Comparison of ENCODE assay signal across 26 mouse cellular contexts in genomic region chr7:92783914-92784313, GRCm38 (mm10). TPM values are rescaled to one million over a fixed set of nuclear protein-coding genes. Genes with fewer than 3 reads are reported as not detected.
DNase-seq lines count a peak whose midpoint lies in the region; TF ChIP-seq lines count a peak whose summit lies in the region.
"Had no signal": no experiment of that assay in that cellular context is flagged by ENCODE, and none has a peak within 500 bp of the region (broad histone marks: within the 10 kb centered on the region; RNA-seq: fewer than 3 reads in every experiment).

No protein-coding gene starts in this region.

- H3K4me1 ChIP-seq in heart, adult 2 months (ENCODE audit: control insufficient read depth, insufficient read depth, low read length), result no peaks in the 10 kb centered on the region; the same call in 1 of the 2 replicates
- 0 out of 2 replicates have a peak, but pooled peaks cover 3% of the 10 kb centered on the region for H3K4me1 ChIP-seq in brown adipose tissue, adult 24 weeks (ENCODE audit: control insufficient read depth, insufficient read depth, insufficient read length, low read length)
- H3K4me1 ChIP-seq: forebrain, embryonic 12.5 days; forebrain, embryonic 15.5 days; heart, embryonic 12.5 days had no signal

- DNase-seq in cerebellum, postnatal 25 days, result peak; percentile 25 to 50
- no peak for DNase-seq in cerebellum, adult 9-10 months
- peak; percentile 55 for DNase-seq in heart, adult 11 months
- DNase-seq in heart, adult 2 months, result no peak
- no peak for DNase-seq in left cerebral cortex, adult 2 months (ENCODE audit: extremely low spot score in 1 of 2, low spot score in 2 of 2)
- no peak for DNase-seq in left cerebral cortex, adult 11 months (ENCODE audit: low spot score)
- DNase-seq: adrenal gland, postnatal 10 days; adrenal gland, postnatal 36 days; B cell, adult 2 months; embryo, embryonic 11 days; gastrocnemius, postnatal 36 days; heart, postnatal 10 days; heart, postnatal 36 days had no signal

- TF ChIP-seq CTCF in heart, adult 2 months (IDR thresholded peaks at IDR 0.05), result no peak
- TF ChIP-seq CTCF in left cerebral cortex, adult 2 months (IDR thresholded peaks at IDR 0.05), result no peak

- H3K36me3 ChIP-seq in heart, adult 2 months (ENCODE audit: control insufficient read depth, insufficient read depth, low read length), result no peaks in the 10 kb centered on the region
- H3K36me3 ChIP-seq: forebrain, embryonic 15.5 days; G1E; heart, embryonic 12.5 days; heart, embryonic 15.5 days had no signal

- intact Hi-C loops in heart, adult 2 months (cut with DNase I), result no loop called here
- intact Hi-C loops in left cerebral cortex, adult 2 months (cut with DNase I), result no loop called here

- WGBS in heart, adult 2 months, result 80% methylated on average over 11 of the region's 11 CpGs

- no peak overlapping the region for H3K27ac ChIP-seq in heart, adult 2 months
- peak overlapping the region; percentile 58; the same call in 1 of the 2 replicates for H3K27ac ChIP-seq in left cerebral cortex, adult 2 months
- peak overlapping the region; percentile 4; the same call in 1 of the 2 replicates for H3K27ac ChIP-seq in brown adipose tissue, adult 24 weeks (replicated peaks; ENCODE audit: low read depth, low read length)
- H3K27ac ChIP-seq: embryonic facial prominence, embryonic 10.5 days; forebrain, embryonic 12.5 days; forebrain, embryonic 15.5 days; heart, embryonic 15.5 days; hindbrain, embryonic 14.5 days had no signal

- no peaks in the 10 kb centered on the region for H3K27me3 ChIP-seq in heart, adult 2 months (ENCODE audit: control insufficient read depth, insufficient read depth, low read length)
- H3K27me3 ChIP-seq: CH12.LX; embryonic facial prominence, embryonic 13.5 days; forebrain, embryonic 12.5 days; forebrain, embryonic 15.5 days; heart, embryonic 12.5 days; heart, embryonic 15.5 days; Patski had no signal

- no peak overlapping the region for H3K4me3 ChIP-seq in heart, adult 2 months
- no peak overlapping the region for H3K4me3 ChIP-seq in left cerebral cortex, adult 2 months
- H3K4me3 ChIP-seq in brown adipose tissue, adult 24 weeks (ENCODE audit: insufficient read depth, low read depth, low read length), result no peak overlapping the region
- H3K4me3 ChIP-seq: embryonic facial prominence, embryonic 10.5 days; embryonic facial prominence, embryonic 13.5 days; erythroblast, embryonic 14.5 days; forebrain, embryonic 12.5 days; forebrain, embryonic 15.5 days; heart, embryonic 12.5 days; heart, embryonic 15.5 days had no signal

- no peak for TF ChIP-seq EP300 in heart, adult 2 months (IDR thresholded peaks at IDR 0.05; ENCODE audit: insufficient read depth, low read depth, low read length)

- no peak overlapping the region for H3K9ac ChIP-seq in heart, adult 2 months (ENCODE audit: low read depth, low read length)
- H3K9ac ChIP-seq: embryonic facial prominence, embryonic 13.5 days; forebrain, embryonic 12.5 days; forebrain, embryonic 15.5 days; heart, embryonic 12.5 days; heart, embryonic 15.5 days; hindbrain, embryonic 14.5 days had no signal

- no peak for TF ChIP-seq POLR2A in heart, adult 2 months (IDR thresholded peaks at IDR 0.05; ENCODE audit: insufficient read depth, low read depth, low read length)

- no peaks in the 10 kb centered on the region; the same call in 1 of the 2 replicates for H3K79me2 ChIP-seq in heart, adult 2 months (replicated peaks; ENCODE audit: control insufficient read depth, insufficient read depth, low read length)

RNA-seq across cellular contexts. Expression of gene Rab30, which starts 42.5 kb away (rescaled TPM):
- total RNA-seq in heart, adult 2 months (2021), result 10 to 100 TPM; 10.8 to 22.5 TPM
- polyA plus RNA-seq in heart, adult 2 months (2012; rRNA removed), result 2.8 and 6.9 TPM in 2 replicates
- total RNA-seq in left cerebral cortex, adult 2 months (2021), result 10 to 100 TPM; 38.7 to 43.6 TPM
- 16.0 and 20.6 TPM in 2 replicates for polyA plus RNA-seq in brown adipose tissue, adult 24 weeks (2012; ENCODE audit: insufficient read depth, insufficient read length, missing spikeins)
- total RNA-seq: granulocyte monocyte progenitor cell, adult 5-6 weeks had no signal

Comparison
In these comparisons a context has a peak if more than half of its experiments do, and no peak if none do; other contexts are left out.
1. DNase-seq: peak in cerebellum, postnatal 25 days (2 of 2) and heart, adult 11 months (single experiment); none in cerebellum, adult 9-10 months (single experiment), heart, adult 2 months (0 of 2), left cerebral cortex, adult 2 months (0 of 2) and left cerebral cortex, adult 11 months (single experiment).